Mouse (Mus musculus) myocyte (in vitro differentiated cells): ENCODE data around the gene Ptprg. TPM values are rescaled to one million over a fixed set of nuclear protein-coding genes. Genes with fewer than 3 reads are reported as not detected.

Source experiments
- H3K27me3 ChIP-seq: one replicate; pipeline ENCODE4 v1.6.1; 2011; ENCODE audit not compliant: control insufficient read depth, insufficient read depth, insufficient read length
- H3K36me3 ChIP-seq: one replicate; pipeline ENCODE4 v1.6.1; 2011; ENCODE audit not compliant: control insufficient read depth, insufficient read depth
- H3K4me2 ChIP-seq: one replicate; pipeline ENCODE4 v1.6.1; 2011; ENCODE audit warnings: low read depth, control low read depth
- H3K4me3 ChIP-seq: one replicate; pipeline ENCODE4 v1.5.1; 2011; ENCODE audit warnings: mild to moderate bottlenecking, control low read depth, moderate library complexity
- H3K79me2 ChIP-seq: one replicate; pipeline ENCODE4 v1.6.1; 2011; ENCODE audit not compliant: control insufficient read depth, insufficient read depth
- H3ac ChIP-seq: one replicate; pipeline ENCODE4 v1.6.1; 2011; ENCODE audit not compliant: control insufficient read depth, insufficient read length
- CEBPB ChIP-seq: IDR thresholded peaks from 2 replicates; pipeline ENCODE4 v1.6.1; 2011; ENCODE audit warnings: mild to moderate bottlenecking, moderate library complexity; ENCODE audit not compliant: poor library complexity, insufficient read depth, severe bottlenecking
- E2F4 ChIP-seq: IDR thresholded peaks from one replicate; pipeline ENCODE4 v1.6.1; 2011; ENCODE audit warnings: mild to moderate bottlenecking, control low read depth, moderate library complexity; ENCODE audit not compliant: insufficient read depth
- MAX ChIP-seq: IDR thresholded peaks from one replicate; pipeline ENCODE4 v1.6.1; 2011; ENCODE audit warnings: low read depth, mild to moderate bottlenecking, control low read depth
- MYOD1 ChIP-seq, 3 experiments: IDR thresholded peaks; one replicate each; pipeline ENCODE4 v1.6.1; 2011; ENCODE audit warnings: control low read depth in 2 of 3, low read depth in 2 of 3, mild to moderate bottlenecking in 2 of 3, moderate library complexity in 1 of 3; ENCODE audit not compliant: insufficient read length in 2 of 3, control insufficient read depth in 1 of 3
- MYOG ChIP-seq, 3 experiments: IDR thresholded peaks; one replicate each; pipeline ENCODE4 v1.6.1; 2011; ENCODE audit warnings: control low read depth in 2 of 3, low read depth in 2 of 3, mild to moderate bottlenecking in 2 of 3; ENCODE audit not compliant: insufficient read length in 2 of 3, control insufficient read depth in 1 of 3, insufficient read depth in 1 of 3
- POLR2A ChIP-seq: IDR thresholded peaks from one replicate; pipeline ENCODE4 v1.6.1; 2011; ENCODE audit warnings: low read depth, mild to moderate bottlenecking, control low read depth, moderate library complexity; ENCODE audit not compliant: insufficient read length
- POLR2AphosphoS2 ChIP-seq: IDR thresholded peaks from one replicate; pipeline ENCODE4 v1.6.1; 2011; ENCODE audit warnings: low read depth, control low read depth; ENCODE audit not compliant: insufficient read length
- REST ChIP-seq: IDR thresholded peaks from one replicate; pipeline ENCODE4 v1.6.1; 2011; ENCODE audit warnings: mild to moderate bottlenecking, control low read depth, moderate library complexity; ENCODE audit not compliant: insufficient read depth, insufficient read length
- SRF ChIP-seq: IDR thresholded peaks from one replicate; pipeline ENCODE4 v1.6.1; 2011; ENCODE audit warnings: low read depth; ENCODE audit not compliant: control insufficient read depth, insufficient read length
- TCF12 ChIP-seq: IDR thresholded peaks from one replicate; pipeline ENCODE4 v1.6.1; 2011; ENCODE audit warnings: mild to moderate bottlenecking, control low read depth; ENCODE audit not compliant: poor library complexity, insufficient read depth, severe bottlenecking
- TCF3 ChIP-seq: IDR thresholded peaks from one replicate; pipeline ENCODE4 v1.6.1; 2011; ENCODE audit warnings: low read depth, control low read depth; ENCODE audit not compliant: insufficient read length
- USF1 ChIP-seq: IDR thresholded peaks from one replicate; pipeline ENCODE4 v1.6.1; 2011; ENCODE audit warnings: low read depth, mild to moderate bottlenecking, control low read depth, moderate library complexity
- polyA plus RNA-seq: library from polyadenylated mRNA; unstranded; fragments of >200 nt; fragmentation: generic; extraction: Trizol; gene quantifications from one replicate; pipeline ENCODE4 v1.2.1, GENCODE M21; 2012; ENCODE audit warnings: missing spikeins

Ptprg gene
- polyA plus RNA-seq, 1 experiment = 14.4 TPM

DNA sequence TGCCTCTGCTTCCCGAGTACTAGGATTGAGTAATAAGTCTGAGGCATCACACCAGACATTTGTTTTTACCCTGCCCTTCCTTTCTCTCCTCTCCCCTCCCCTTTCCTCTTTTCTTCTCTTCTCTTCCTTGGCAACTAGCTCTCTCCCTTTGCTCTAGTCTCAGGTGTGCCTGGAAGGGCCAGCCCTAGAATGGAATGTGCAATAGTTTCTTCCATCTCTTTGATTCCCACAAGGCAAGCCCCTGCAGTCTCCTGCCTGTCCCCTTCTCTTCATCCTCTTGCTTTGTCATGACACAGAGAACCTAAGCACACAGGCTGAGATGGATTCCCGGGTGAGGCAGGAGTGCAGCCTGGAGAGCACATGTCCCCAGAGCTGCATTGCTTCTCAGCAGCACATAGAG lies 512.4 kb downstream of the Ptprg start:
- no peaks in the 10 kb centered on the region for H3K36me3 ChIP-seq
- H3K4me3 ChIP-seq = no peak overlapping the region
- TF ChIP-seq CEBPB (no peak), TCF12 (no peak)
- no peak overlapping the region for H3ac ChIP-seq
- no peaks in the 10 kb centered on the region for H3K27me3 ChIP-seq
- H3K4me2 ChIP-seq = no peak overlapping the region
- H3K79me2 ChIP-seq = no peaks in the 10 kb centered on the region

DNA sequence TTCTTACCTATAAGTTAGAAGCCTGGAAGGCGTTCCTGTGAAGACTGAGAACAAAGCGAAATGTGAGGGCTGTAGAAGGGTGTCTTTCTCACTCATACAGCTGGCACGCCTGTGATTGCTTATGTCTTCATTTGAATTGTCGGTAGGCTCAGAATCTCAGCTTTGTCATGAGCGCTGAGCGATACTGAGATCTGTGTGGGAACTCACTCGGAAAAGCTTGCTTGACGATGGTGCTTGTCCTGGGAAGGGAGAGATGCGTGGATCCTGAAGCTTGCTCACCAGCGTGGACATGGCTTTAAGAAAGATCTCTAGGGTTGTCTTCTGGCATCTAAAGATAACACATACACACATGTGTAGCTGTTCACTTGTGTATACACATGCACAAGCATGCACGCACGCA lies 516.4 kb downstream of the Ptprg start:
- H3K27me3 ChIP-seq = no peaks in the 10 kb centered on the region
- H3ac ChIP-seq = no peak overlapping the region
- H3K4me3 ChIP-seq = no peak overlapping the region
- H3K36me3 ChIP-seq = no peaks in the 10 kb centered on the region
- no peak overlapping the region for H3K4me2 ChIP-seq
- no peaks in the 10 kb centered on the region for H3K79me2 ChIP-seq
- TF ChIP-seq POLR2AphosphoS2 (no peak), TCF12 (no peak), SRF (no peak), MYOG (IDR thresholded peaks at IDR 0.05; ENCODE audit: control insufficient read depth in 1 of 3, insufficient read depth in 1 of 3, insufficient read length in 2 of 3, low read depth in 2 of 3) (no peak), E2F4 (no peak), MYOD1 (IDR thresholded peaks at IDR 0.05; ENCODE audit: control insufficient read depth in 1 of 3, insufficient read length in 2 of 3, low read depth in 2 of 3) (no peak), POLR2A (no peak), USF1 (no peak), TCF3 (no peak), CEBPB (no peak)

DNA sequence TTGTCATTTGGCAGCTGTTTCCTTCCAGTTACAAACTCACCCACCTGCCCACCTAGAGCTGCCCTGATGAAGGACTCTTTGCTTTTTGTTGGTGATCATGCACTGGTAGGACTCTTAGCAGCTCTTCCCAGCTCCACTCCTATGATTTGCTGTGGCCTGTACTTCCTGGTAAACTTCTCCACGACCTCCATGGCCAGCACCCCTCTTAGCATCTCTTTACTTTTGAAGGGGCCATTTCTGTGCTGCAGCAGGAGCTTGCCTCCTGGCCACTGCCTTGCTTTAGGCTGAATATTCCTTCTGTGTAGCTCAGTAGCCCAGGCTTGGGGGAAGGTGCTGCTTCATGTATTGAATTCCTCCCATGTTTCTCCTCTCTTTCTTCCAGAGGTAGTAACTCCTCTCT lies 517.0 kb downstream of the Ptprg start:
- Histone ChIP-seq H3K27me3 (no peaks in the 10 kb centered on the region), H3K36me3 (no peaks in the 10 kb centered on the region), H3K79me2 (no peaks in the 10 kb centered on the region), H3K4me3 (no peak overlapping the region), H3ac (no peak overlapping the region), H3K4me2 (no peak overlapping the region)
- no peak for TF ChIP-seq MYOD1 (IDR thresholded peaks at IDR 0.05; ENCODE audit: control insufficient read depth in 1 of 3, insufficient read length in 2 of 3, low read depth in 2 of 3)
- TF ChIP-seq POLR2AphosphoS2 = no peak
- TF ChIP-seq MAX = no peak
- no peak for TF ChIP-seq CEBPB
- no peak for TF ChIP-seq POLR2A
- no peak for TF ChIP-seq E2F4
- TF ChIP-seq TCF12 = no peak
- TF ChIP-seq TCF3 = no peak
- no peak for TF ChIP-seq SRF
- TF ChIP-seq USF1 = no peak
- no peak for TF ChIP-seq MYOG (IDR thresholded peaks at IDR 0.05; ENCODE audit: control insufficient read depth in 1 of 3, insufficient read depth in 1 of 3, insufficient read length in 2 of 3, low read depth in 2 of 3)
- no peak for TF ChIP-seq REST

DNA sequence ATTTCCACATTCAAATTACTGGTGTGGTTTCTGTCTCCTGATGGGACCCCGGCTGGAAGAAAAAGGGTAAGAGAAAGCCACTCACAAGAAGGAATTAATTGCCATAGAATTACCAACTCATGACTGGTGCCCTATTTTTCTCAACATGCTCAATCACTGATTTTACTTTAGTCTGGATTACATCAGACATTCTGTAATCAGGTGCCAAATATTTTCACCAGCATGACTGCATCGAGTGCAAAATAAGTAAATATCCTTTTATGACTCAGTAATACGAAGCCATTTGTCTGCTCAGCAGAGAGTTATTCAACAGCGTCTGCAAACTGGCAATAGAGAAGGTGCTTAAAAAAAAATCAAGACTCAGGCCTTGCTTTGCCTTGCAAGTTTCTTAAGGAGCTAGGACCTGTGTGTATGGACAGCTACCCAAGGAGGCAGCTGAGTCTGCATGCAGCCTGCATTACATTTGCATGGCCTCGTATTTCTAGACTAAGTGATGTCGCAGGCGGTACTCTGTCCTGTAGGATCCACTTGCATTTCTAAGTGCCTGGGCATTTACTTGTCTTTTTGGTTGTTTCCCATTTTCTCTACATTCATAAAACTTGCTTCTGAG lies 517.6 kb downstream of the Ptprg start:
- Histone ChIP-seq H3K27me3 (no peaks in the 10 kb centered on the region), H3K4me2 (no peak overlapping the region), H3K4me3 (no peak overlapping the region), H3K36me3 (no peaks in the 10 kb centered on the region), H3K79me2 (no peaks in the 10 kb centered on the region), H3ac (no peak overlapping the region)
- no peak for TF ChIP-seq USF1
- TF ChIP-seq E2F4 = no peak
- no peak for TF ChIP-seq MAX
- TF ChIP-seq CEBPB = no peak
- no peak for TF ChIP-seq POLR2A

GRCm38 (mm10) chr14:12072026-12072861 lies 518.9 kb downstream of the Ptprg start:
- Histone ChIP-seq H3K4me3 (no peak overlapping the region), H3ac (no peak overlapping the region), H3K79me2 (no peaks in the 10 kb centered on the region), H3K27me3 (no peaks in the 10 kb centered on the region), H3K36me3 (no peaks in the 10 kb centered on the region), H3K4me2 (no peak overlapping the region)
- TF ChIP-seq USF1 = no peak
- no peak for TF ChIP-seq SRF
- TF ChIP-seq TCF12 = no peak
- TF ChIP-seq REST = no peak
- TF ChIP-seq E2F4 = no peak
- TF ChIP-seq POLR2A = no peak
- no peak for TF ChIP-seq MYOG (IDR thresholded peaks at IDR 0.05; ENCODE audit: control insufficient read depth in 1 of 3, insufficient read depth in 1 of 3, insufficient read length in 2 of 3, low read depth in 2 of 3)
- TF ChIP-seq TCF3 = no peak
- no peak for TF ChIP-seq CEBPB
- TF ChIP-seq MAX = no peak
- no peak for TF ChIP-seq MYOD1 (IDR thresholded peaks at IDR 0.05; ENCODE audit: control insufficient read depth in 1 of 3, insufficient read length in 2 of 3, low read depth in 2 of 3)
- no peak for TF ChIP-seq POLR2AphosphoS2
